Mouse (Mus musculus): ENCODE measurements around the gene Bmper. TPM values are rescaled to one million over a fixed set of nuclear protein-coding genes. Genes with fewer than 3 reads are reported as not detected.

The Bmper gene
- total and polyA plus RNA-seq, 3 experiments, result 1.3 to 1.9 (median 1.4) TPM

DNA sequence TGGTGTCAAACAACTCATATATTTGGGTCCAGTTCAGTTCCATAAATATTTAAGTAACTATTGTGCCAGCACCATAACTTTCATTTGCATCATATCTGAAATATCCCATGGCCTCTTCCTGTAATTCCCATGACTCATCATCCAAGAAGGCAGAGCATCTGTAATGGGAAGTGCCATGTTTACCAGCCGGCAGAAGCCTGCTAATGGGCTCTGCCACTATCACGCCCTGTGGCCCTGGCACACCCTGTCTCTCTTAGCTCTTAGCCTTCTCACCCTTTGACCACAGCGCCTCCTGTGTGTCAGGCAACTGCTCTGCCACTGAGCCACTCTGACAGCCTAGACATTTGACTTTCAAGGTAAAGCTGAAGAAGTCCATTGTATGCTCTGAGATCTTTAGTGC, 3.1 kb upstream of the Bmper start:
- Histone ChIP-seq H3K4me1 (ENCODE audit: control insufficient read depth in 1 of 2, insufficient read depth in 2 of 2) (no peaks in the 10 kb centered on the region), H3K79me2 (replicated peaks; ENCODE audit: control insufficient read depth, extremely low read depth, insufficient read depth, poor library complexity, severe bottlenecking) (no peaks in the 10 kb centered on the region), H3K27ac (ENCODE audit: insufficient read depth, low read depth) (no peak overlapping the region), H3K9me3 (replicated peaks; ENCODE audit: low read length) (peaks cover 11% of the 10 kb centered on the region), H3K4me2 (ENCODE audit: insufficient read depth, low read depth, poor library complexity, severe bottlenecking) (no peak overlapping the region), H3K9ac (ENCODE audit: insufficient read depth, low read depth) (no peak overlapping the region), H3K36me3 (replicated peaks in 1 of 2; ENCODE audit: control insufficient read depth in 1 of 2, insufficient read depth in 1 of 2, low read length in 1 of 2) (no peaks in the 10 kb centered on the region), H3K27me3 (replicated peaks) (no peaks in the 10 kb centered on the region), H3K4me3 (replicated peaks in 1 of 3; ENCODE audit: low read depth in 2 of 3, low read length in 2 of 3, poor library complexity in 1 of 3) (no peak overlapping the region)
- TF ChIP-seq SMC3 (IDR thresholded peaks at IDR 0.05; ENCODE audit: low read depth, low read length) (peak; percentile 54), CTCF (conservative IDR thresholded peaks at IDR 0.05 in 1 of 2, IDR thresholded peaks at IDR 0.05 in 1 of 2; ENCODE audit: low read depth in 2 of 2, low read length in 2 of 2) (peak in 1 of 2 experiments; percentile 68; a peak in 2 of 4 replicates), HCFC1 (IDR thresholded peaks at IDR 0.05; ENCODE audit: low read depth, low read length) (no peak), RAD21 (IDR thresholded peaks at IDR 0.05; ENCODE audit: low read depth, low read length) (peak; percentile 67)
- peak; percentile 19 for DNase-seq (ENCODE audit: extremely low read depth)
- dilution Hi-C loops (cut with MboI; ENCODE audit: extremely low pct_ligation_motif_present, extremely low pct_unique_long_range_greater_than_20kb, low sequenced_read_pairs) (no loop called here), in situ Hi-C loops (cut with MboI; ENCODE audit: low pct_ligation_motif_present, low pct_unique_long_range_greater_than_20kb, low sequenced_read_pairs) (loop anchor here (25.0 kb wide), 1 partner anchor 507 kb away; no protein-coding TSS in a partner anchor)

DNA sequence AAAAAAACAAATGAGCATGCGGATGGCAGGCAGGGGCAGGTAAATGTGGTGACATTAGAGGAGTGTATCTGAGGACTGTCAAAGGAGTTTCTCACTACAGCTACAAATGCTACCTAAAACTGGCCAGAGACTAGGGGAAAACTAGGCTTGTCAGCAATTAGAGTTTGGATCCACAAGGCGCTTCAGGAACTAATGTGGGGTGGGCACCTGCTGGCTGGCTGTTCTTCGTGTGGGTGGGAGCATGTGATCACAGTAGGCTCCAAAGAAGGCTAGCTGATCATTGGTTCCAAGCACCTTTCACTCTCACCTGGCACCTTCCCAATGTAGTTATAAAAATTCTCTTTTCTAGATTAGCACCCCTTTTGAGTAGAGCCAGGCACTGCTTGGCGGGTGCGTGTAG, 900 bp upstream of the Bmper start:
- no peaks in the 10 kb centered on the region for H3K27me3 ChIP-seq (replicated peaks)
- dilution Hi-C loops (cut with MboI; ENCODE audit: extremely low pct_ligation_motif_present, extremely low pct_unique_long_range_greater_than_20kb, low sequenced_read_pairs), result no loop called here
- no peak overlapping the region for H3K9ac ChIP-seq (ENCODE audit: insufficient read depth, low read depth)
- H3K9me3 ChIP-seq (replicated peaks; ENCODE audit: low read length), result peaks cover 11% of the 10 kb centered on the region
- H3K79me2 ChIP-seq (replicated peaks; ENCODE audit: control insufficient read depth, extremely low read depth, insufficient read depth, poor library complexity, severe bottlenecking), result no peaks in the 10 kb centered on the region
- DNase-seq (ENCODE audit: extremely low read depth), result no peak
- in situ Hi-C loops (cut with MboI; ENCODE audit: low pct_ligation_motif_present, low pct_unique_long_range_greater_than_20kb, low sequenced_read_pairs), result loop anchor here (25.0 kb wide), 1 partner anchor 510 kb away; no protein-coding TSS in a partner anchor
- H3K36me3 ChIP-seq (replicated peaks in 1 of 2; ENCODE audit: control insufficient read depth in 1 of 2, insufficient read depth in 1 of 2, low read length in 1 of 2), result no peaks in the 10 kb centered on the region
- H3K4me1 ChIP-seq (ENCODE audit: control insufficient read depth in 1 of 2, insufficient read depth in 2 of 2), result no peaks in the 10 kb centered on the region
- no peak overlapping the region for H3K4me2 ChIP-seq (ENCODE audit: insufficient read depth, low read depth, poor library complexity, severe bottlenecking)
- H3K4me3 ChIP-seq (replicated peaks in 1 of 3; ENCODE audit: low read depth in 2 of 3, low read length in 2 of 3, poor library complexity in 1 of 3), result no peak overlapping the region
- no peak overlapping the region for H3K27ac ChIP-seq (ENCODE audit: insufficient read depth, low read depth)
- TF ChIP-seq TCF12 (IDR thresholded peaks at IDR 0.05; ENCODE audit: low read depth, low read length) (no peak), RAD21 (IDR thresholded peaks at IDR 0.05; ENCODE audit: low read depth, low read length) (no peak), MAX (IDR thresholded peaks at IDR 0.05; ENCODE audit: low read length) (no peak), TBP (conservative IDR thresholded peaks at IDR 0.05; ENCODE audit: low read depth, low read length) (no peak), MEF2A (IDR thresholded peaks at IDR 0.05; ENCODE audit: borderline replicate concordance, low read depth, low read length) (no peak), POLR2AphosphoS2 (IDR thresholded peaks at IDR 0.05; ENCODE audit: low read depth, low read length) (no peak), EP300 (IDR thresholded peaks at IDR 0.05; ENCODE audit: low read length) (no peak), ZMIZ1 (IDR thresholded peaks at IDR 0.05; ENCODE audit: low read depth, low read length) (no peak), ELF1 (IDR thresholded peaks at IDR 0.05; ENCODE audit: low read depth, low read length) (no peak), ETS1 (conservative IDR thresholded peaks at IDR 0.05; ENCODE audit: low read depth, low read length) (no peak), KAT2A (IDR thresholded peaks at IDR 0.05; ENCODE audit: insufficient replicate concordance, low read length) (no peak), ZKSCAN1 (IDR thresholded peaks at IDR 0.05; ENCODE audit: borderline replicate concordance, low read depth, low read length) (no peak), SIN3A (IDR thresholded peaks at IDR 0.05; ENCODE audit: low read length) (no peak), ZC3H11A (IDR thresholded peaks at IDR 0.05; ENCODE audit: low read depth, low read length) (no peak), JUND (conservative IDR thresholded peaks at IDR 0.05; ENCODE audit: low read depth, low read length) (no peak), MYC (IDR thresholded peaks at IDR 0.05; ENCODE audit: low read depth, low read length) (no peak), USF1 (IDR thresholded peaks at IDR 0.05; ENCODE audit: low read depth, low read length) (no peak), E2F4 (IDR thresholded peaks at IDR 0.05; ENCODE audit: insufficient replicate concordance, low read depth, low read length) (no peak), USF2 (conservative IDR thresholded peaks at IDR 0.05; ENCODE audit: low read depth, low read length) (no peak)
